ENCODE assay signal across 8 mouse cellular contexts in the genomic region with DNA sequence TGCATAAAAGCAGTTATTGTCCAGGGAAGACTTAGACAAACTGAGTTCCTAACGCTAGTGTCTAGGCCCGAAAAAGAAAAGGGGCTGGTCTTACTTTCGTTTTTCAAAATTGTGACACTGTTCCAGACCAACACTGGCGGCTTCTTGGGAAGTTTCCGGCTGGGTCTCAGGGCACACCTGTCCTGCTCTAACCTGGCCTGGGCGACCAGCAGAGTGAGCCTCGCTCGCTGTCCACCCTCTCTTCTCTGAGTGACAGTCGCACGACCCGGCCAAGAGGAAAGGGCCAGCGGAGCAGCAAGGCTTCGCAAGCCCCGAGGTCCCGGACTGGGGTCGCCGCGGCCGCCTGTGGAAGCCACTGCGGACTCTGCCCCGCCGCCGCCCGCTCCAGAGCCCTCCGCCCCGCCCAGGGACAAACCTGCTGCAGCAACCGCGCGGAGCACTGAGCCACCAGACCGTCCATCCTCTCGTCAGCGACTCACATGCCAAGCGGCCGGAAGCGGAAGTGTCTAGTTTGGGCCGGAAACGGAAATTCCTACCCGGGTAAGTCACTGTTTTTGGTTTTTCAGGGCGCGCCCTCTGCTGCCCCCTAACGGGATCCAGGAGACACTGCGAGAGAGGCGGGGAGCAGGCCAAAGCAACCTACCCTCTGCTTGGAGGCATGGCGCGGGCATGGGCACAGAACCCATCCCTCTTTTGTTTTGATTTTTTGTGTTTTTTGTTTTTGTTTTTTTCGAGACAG. TPM values are rescaled to one million over a fixed set of nuclear protein-coding genes. Genes with fewer than 3 reads are reported as not detected.
DNase-seq lines count a peak whose midpoint lies in the region; ATAC-seq and TF ChIP-seq lines count a peak whose summit lies in the region.

TSS of gene Rars (minus strand) at position 485 of the 739 bp plus-strand sequence.

- H3K27me3 ChIP-seq in MEL (ENCODE audit: control insufficient read depth in 1 of 2, insufficient read depth in 2 of 2, low read length in 2 of 2): no peaks in the 10 kb centered on the region
- H3K27me3 ChIP-seq in cerebellum, adult 2 months (ENCODE audit: control insufficient read depth, insufficient read depth, low read length): no peaks in the 10 kb centered on the region
- H3K27me3 ChIP-seq in forebrain, postnatal 0 days (ENCODE audit: insufficient read depth, low read length): no peaks in the 10 kb centered on the region
- H3K27me3 ChIP-seq in lung, embryonic 15.5 days: no peaks in the 10 kb centered on the region

- H3K36me3 ChIP-seq in MEL (ENCODE audit: control insufficient read depth in 1 of 2, insufficient read depth in 2 of 2, low read length in 2 of 2): peaks cover 25 to 33% of the 10 kb centered on the region in 2 experiments
- peaks cover 23% of the 10 kb centered on the region for H3K36me3 ChIP-seq in forebrain, postnatal 0 days (ENCODE audit: insufficient read depth)
- peaks cover 29% of the 10 kb centered on the region for H3K36me3 ChIP-seq in lung, embryonic 15.5 days

- H3K4me3 ChIP-seq in MEL (ENCODE audit: control insufficient read depth in 1 of 2, insufficient read depth in 1 of 2, low read depth in 2 of 2, low read length in 2 of 2): peak within 1 kb of the TSS; percentile 80 to 99
- peak within 1 kb of the TSS; percentile 96 for H3K4me3 ChIP-seq in cerebellum, adult 2 months (replicated peaks; ENCODE audit: insufficient read depth, low read depth, low read length)
- H3K4me3 ChIP-seq in forebrain, postnatal 0 days (ENCODE audit: low read depth, low read length): peak within 1 kb of the TSS; percentile 89
- H3K4me3 ChIP-seq in lung, embryonic 15.5 days: peak within 1 kb of the TSS; percentile 96

- H3K9ac ChIP-seq in MEL (ENCODE audit: control insufficient read depth, low read depth, low read length, poor library complexity, severe bottlenecking): peak within 1 kb of the TSS; percentile 86
- H3K9ac ChIP-seq in forebrain, postnatal 0 days: peak within 1 kb of the TSS; percentile 81
- peak within 1 kb of the TSS; percentile 84 for H3K9ac ChIP-seq in lung, embryonic 15.5 days

- peaks cover 41% of the 10 kb centered on the region for H3K79me2 ChIP-seq in MEL (ENCODE audit: control insufficient read depth, insufficient read depth, low read length, poor library complexity)

- no peaks in the 10 kb centered on the region for H3K9me3 ChIP-seq in MEL (replicated peaks; ENCODE audit: insufficient read depth, low read length)
- H3K9me3 ChIP-seq in forebrain, postnatal 0 days (ENCODE audit: low read length): no peaks in the 10 kb centered on the region
- no peaks in the 10 kb centered on the region for H3K9me3 ChIP-seq in lung, embryonic 15.5 days

- peak within 1 kb of the TSS; percentile 4 for H3K27ac ChIP-seq in MEL (ENCODE audit: control insufficient read depth, low read depth, low read length)
- H3K27ac ChIP-seq in cerebellum, adult 2 months (ENCODE audit: insufficient read depth, low read length): no peak within 1 kb of the TSS
- H3K27ac ChIP-seq in forebrain, postnatal 0 days (ENCODE audit: low read depth, low read length): peak within 1 kb of the TSS; percentile 69
- H3K27ac ChIP-seq in lung, embryonic 15.5 days: peak within 1 kb of the TSS; percentile 65

- H3K4me1 ChIP-seq in MEL (ENCODE audit: control insufficient read depth in 1 of 2, insufficient read depth in 2 of 2, low read length in 2 of 2): peaks cover 14 to 20% of the 10 kb centered on the region in 2 experiments
- peaks cover 3% of the 10 kb centered on the region for H3K4me1 ChIP-seq in cerebellum, adult 2 months (ENCODE audit: control insufficient read depth, insufficient read depth, low read length)
- H3K4me1 ChIP-seq in forebrain, postnatal 0 days (ENCODE audit: insufficient read depth): peaks cover 3% of the 10 kb centered on the region; the same call in 1 of the 2 replicates
- peaks cover 18% of the 10 kb centered on the region for H3K4me1 ChIP-seq in lung, embryonic 15.5 days

- peak; percentile 99 for DNase-seq in MEL (ENCODE audit: low read depth, low spot score)
- peak; percentile 93 to 94 for DNase-seq in cerebellum, adult 2 months
- peak; percentile 95 for DNase-seq in forebrain, postnatal 0 days
- DNase-seq in heart, postnatal 4 days: peak; percentile 95
- peak; percentile 91 to 94 for DNase-seq in layer of hippocampus, adult 8-10 months (ENCODE audit: low spot score in 2 of 2)
- peak; percentile 82 for DNase-seq in ovary, adult 18-20 months (ENCODE audit: low spot score)
- peak; percentile 95 for DNase-seq in thymus, postnatal 0 days (ENCODE audit: low spot score)

- peak in 1 of 2 experiments; percentile 46; a peak in 1 of 4 replicates for TF ChIP-seq EP300 in MEL (IDR thresholded peaks at IDR 0.05; ENCODE audit: low read depth in 1 of 2, low read length in 2 of 2)

- H3K4me2 ChIP-seq in forebrain, postnatal 0 days (ENCODE audit: low read depth): peak within 1 kb of the TSS; percentile 76
- H3K4me2 ChIP-seq in lung, embryonic 15.5 days: peak within 1 kb of the TSS; percentile 67

- TF ChIP-seq CTCF in MEL (IDR thresholded peaks at IDR 0.05 in 2 of 3, conservative IDR thresholded peaks at IDR 0.05 in 1 of 3; ENCODE audit: control insufficient read depth in 1 of 3, insufficient read depth in 1 of 3, low read depth in 2 of 3, low read length in 3 of 3, poor library complexity in 1 of 3, severe bottlenecking in 1 of 3): peak; percentile 76 to 96 (median 94)
- peak; percentile 83 for TF ChIP-seq CTCF in cerebellum, adult 2 months (IDR thresholded peaks at IDR 0.05; ENCODE audit: borderline replicate concordance, insufficient read depth, low read depth, low read length)
- TF ChIP-seq CTCF in forebrain, postnatal 0 days (IDR thresholded peaks at IDR 0.05; ENCODE audit: low read depth): peak; percentile 90

- peak; percentile 91 to 97 for TF ChIP-seq POLR2A in MEL (IDR thresholded peaks at IDR 0.05; ENCODE audit: control insufficient read depth in 1 of 2, insufficient read depth in 1 of 2, low read depth in 1 of 2, low read length in 2 of 2, poor library complexity in 1 of 2)
- peak; percentile 69; the same call in 1 of the 2 replicates for TF ChIP-seq POLR2A in cerebellum, adult 2 months (IDR thresholded peaks at IDR 0.05; ENCODE audit: borderline replicate concordance, insufficient read depth, low read length)

- 1% methylated on average over 46 of the region's 46 CpGs for WGBS in cerebellum, adult 2 months
- WGBS in forebrain, postnatal 0 days: 4% methylated on average over 42 of the region's 46 CpGs
- 2% methylated on average over 46 of the region's 46 CpGs for WGBS in lung, embryonic 15.5 days

- TF ChIP-seq RAD21 in MEL (IDR thresholded peaks at IDR 0.05; ENCODE audit: low read depth, low read length): peak; percentile 10

- ATAC-seq in forebrain, postnatal 0 days: peak; percentile 94
- ATAC-seq in lung, embryonic 15.5 days (ENCODE audit: borderline replicate concordance, extremely low read depth, low FRiP score, low TSS enrichment): peak; percentile 80

TF ChIP-seq in MEL, 35 proteins besides CTCF, POLR2A, EP300 and RAD21 (continues in another document):
- TF ChIP-seq MAX (IDR thresholded peaks at IDR 0.05; ENCODE audit: low read length): peak; percentile 78
- TF ChIP-seq NELFE (IDR thresholded peaks at IDR 0.05; ENCODE audit: low read depth, low read length): peak; percentile 97
- peak; percentile 71 for TF ChIP-seq TCF12 (IDR thresholded peaks at IDR 0.05; ENCODE audit: low read depth, low read length)
- 0 out of 2 replicates have a peak, but pooled peaks have one; percentile 54 for TF ChIP-seq MAZ (IDR thresholded peaks at IDR 0.05; ENCODE audit: low read depth, low read length)
- TF ChIP-seq ELF1 (IDR thresholded peaks at IDR 0.05; ENCODE audit: low read depth, low read length): peak; percentile 90
- TF ChIP-seq BHLHE40 (IDR thresholded peaks at IDR 0.05; ENCODE audit: borderline replicate concordance, low read depth, low read length): peak; percentile 64; the same call in 1 of the 2 replicates
- TF ChIP-seq SMC3 (IDR thresholded peaks at IDR 0.05; ENCODE audit: low read depth, low read length): peak; percentile 34; the same call in 1 of the 2 replicates
- no peak for TF ChIP-seq MEF2A (IDR thresholded peaks at IDR 0.05; ENCODE audit: extremely low read depth, insufficient replicate concordance, low read depth, low read length, poor library complexity, severe bottlenecking)
- TF ChIP-seq GATA1 (IDR thresholded peaks at IDR 0.05; ENCODE audit: low read depth, low read length): no peak
- peak; percentile 94 for TF ChIP-seq HCFC1 (IDR thresholded peaks at IDR 0.05; ENCODE audit: low read depth, low read length)
- no peak for TF ChIP-seq UBTF (IDR thresholded peaks at IDR 0.05; ENCODE audit: borderline replicate concordance, insufficient read depth, low read depth, low read length)
- 0 out of 2 replicates have a peak, but pooled peaks have one; percentile 23 for TF ChIP-seq E2F4 (IDR thresholded peaks at IDR 0.05; ENCODE audit: borderline replicate concordance, low read depth, low read length)
- peak; percentile 97 for TF ChIP-seq SIN3A (IDR thresholded peaks at IDR 0.05; ENCODE audit: low read length)
- peak; percentile 75; the same call in 1 of the 2 replicates for TF ChIP-seq ZMIZ1 (IDR thresholded peaks at IDR 0.05; ENCODE audit: low read depth, low read length)
- peak; percentile 64; the same call in 1 of the 2 replicates for TF ChIP-seq GABPA (IDR thresholded peaks at IDR 0.05; ENCODE audit: low read depth, low read length)
- no peak for TF ChIP-seq MAFK (IDR thresholded peaks at IDR 0.05; ENCODE audit: borderline replicate concordance, low read depth, low read length)
- TF ChIP-seq ZKSCAN1 (IDR thresholded peaks at IDR 0.05; ENCODE audit: low read depth, low read length): no peak
- TF ChIP-seq MXI1 (IDR thresholded peaks at IDR 0.05; ENCODE audit: low read depth, low read length): peak; percentile 94
- TF ChIP-seq USF1 (IDR thresholded peaks at IDR 0.05; ENCODE audit: low read depth, low read length): peak; percentile 50; the same call in 1 of the 2 replicates
- no peak for TF ChIP-seq NRF1 (IDR thresholded peaks at IDR 0.05; ENCODE audit: insufficient read depth, low read depth, low read length, poor library complexity, severe bottlenecking)
- no peak for TF ChIP-seq ZC3H11A (IDR thresholded peaks at IDR 0.05; ENCODE audit: low read depth, low read length)

RNA-seq across cellular contexts. Expression of gene Rars, which starts in this region (rescaled TPM):
- total RNA-seq in MEL (2012; rRNA removed): 251 and 268 TPM in 2 replicates
- polyA plus RNA-seq in MEL (2012; ENCODE audit: insufficient read depth in 1 of 2, insufficient read length in 2 of 2, low read depth in 1 of 2, low replicate concordance in 2 of 2, missing spikeins in 1 of 2): 100 to 1,000 TPM; 193 to 396 TPM
- 45.7 and 45.9 TPM in 2 replicates for polyA plus RNA-seq in cerebellum, adult 2 months (2012; rRNA removed)
- total RNA-seq in forebrain, postnatal 0 days (2014; rRNA removed): 37.8 and 56.6 TPM in 2 replicates
- 66.1 and 66.4 TPM in 2 replicates for polyA plus RNA-seq in forebrain, postnatal 0 days (2015; fragmentation: Nextera tagmentation; extraction: Ambion mirVana)
- 10 to 100 TPM; 47.9 to 53.4 TPM for total RNA-seq in heart, postnatal 4 days (2021)
- 10 to 100 TPM; 44.6 to 56.6 (median 51.4) TPM for total RNA-seq in layer of hippocampus, adult 8-10 months (2022)
- polyA plus RNA-seq in lung, embryonic 15.5 days (2015; fragmentation: Nextera tagmentation; extraction: Ambion mirVana): 80.7 and 81.8 TPM in 2 replicates
- 71.7 and 82.6 TPM in 2 replicates for polyA plus RNA-seq in thymus, postnatal 0 days (2015; fragmentation: Nextera tagmentation; extraction: Ambion mirVana)
